Mouse (Mus musculus) neural tube, embryonic 13.5 days (tissue): ENCODE measurements at regions not wholly inside any gene's neighbourhood (a gene's known extent, or its start where the extent isn't known, plus 50 kb on each side); places are given as distances from the start of the nearest gene placed in this dataset.

ENCODE experiments used
- ATAC-seq: fragments of 200-750 bp; cut with Nextera tagmentation; 2 replicates; pipeline ENCODE4 v1.8.0; 2017; ENCODE audit warnings: low read depth, mild to moderate bottlenecking, moderate TSS enrichment, moderate library complexity
- H3K27ac ChIP-seq: fragments of 300-500 bp; sonication (generic); replicated peaks from 2 replicates; pipeline ENCODE4 v1.5.1; 2015; ENCODE audit warnings: moderate library complexity, mild to moderate bottlenecking, inconsistent platforms
- H3K27me3 ChIP-seq: fragments of 300-500 bp; sonication (generic); 2 replicates; pipeline ENCODE4 v1.6.1; 2015; ENCODE audit warnings: mild to moderate bottlenecking, inconsistent platforms
- H3K36me3 ChIP-seq: fragments of 300-500 bp; sonication (generic); 2 replicates; pipeline ENCODE4 v1.6.1; 2015; ENCODE audit warnings: mild to moderate bottlenecking, inconsistent platforms
- H3K4me1 ChIP-seq: fragments of 300-500 bp; sonication (generic); replicated peaks from 2 replicates; pipeline ENCODE4 v1.6.1; 2015; ENCODE audit warnings: inconsistent platforms
- H3K4me2 ChIP-seq: fragments of 300-500 bp; sonication (generic); 2 replicates; pipeline ENCODE4 v1.6.1; 2015; ENCODE audit warnings: inconsistent platforms, mild to moderate bottlenecking, moderate library complexity
- H3K4me3 ChIP-seq: fragments of 300-500 bp; sonication (generic); 2 replicates; pipeline ENCODE4 v1.5.1; 2015; ENCODE audit warnings: mild to moderate bottlenecking, inconsistent platforms
- H3K9ac ChIP-seq: fragments of 300-500 bp; sonication (generic); 2 replicates; pipeline ENCODE4 v1.6.1; 2015; ENCODE audit warnings: moderate library complexity, mild to moderate bottlenecking, inconsistent platforms
- H3K9me3 ChIP-seq: fragments of 300-500 bp; sonication (generic); 2 replicates; pipeline ENCODE4 v1.6.1; 2016; ENCODE audit warnings: inconsistent platforms
- WGBS: fragments of 180-500 bp; shearing (Covaris S2); methylation state at CpG from one replicate; pipeline ENCODE4 v1.1.7; 2015; 5-methylcytosine and 5-hydroxymethylcytosine counted together

GRCm38 (mm10) chr2:144123395-144124034, 90.7 kb downstream of the Banf2 start:
- H3K36me3 ChIP-seq: no peaks in the 10 kb centered on the region
- H3K9me3 ChIP-seq: no peaks in the 10 kb centered on the region
- no peak overlapping the region for H3K4me3 ChIP-seq
- H3K27me3 ChIP-seq: no peaks in the 10 kb centered on the region
- H3K9ac ChIP-seq: no peak overlapping the region
- ATAC-seq: no peak
- no peak overlapping the region for H3K27ac ChIP-seq
- H3K4me2 ChIP-seq: no peak overlapping the region
- H3K4me1 ChIP-seq: peaks cover 8% of the 10 kb centered on the region
- WGBS: 88% methylated on average over 8 of the region's 8 CpGs

- no peak overlapping the region for H3K9ac ChIP-seq
- ATAC-seq: peak; percentile 88
- peaks cover 8% of the 10 kb centered on the region for H3K4me1 ChIP-seq
- 0 out of 2 replicates have a peak overlapping the region, but pooled peaks have one; percentile 14 for H3K4me2 ChIP-seq
- H3K4me3 ChIP-seq: no peak overlapping the region
- no peaks in the 10 kb centered on the region for H3K9me3 ChIP-seq
- H3K27me3 ChIP-seq: no peaks in the 10 kb centered on the region
- peak overlapping the region; percentile 78 for H3K27ac ChIP-seq
- no peaks in the 10 kb centered on the region for H3K36me3 ChIP-seq
- 35% methylated on average over 13 of the region's 13 CpGs for WGBS
Observed at GRCm38 (mm10) chr2:144127082-144128037, 94.5 kb downstream of the Banf2 start.

- Histone ChIP-seq H3K27ac (0 out of 2 replicates have a peak overlapping the region, but pooled peaks have one; percentile 3), H3K36me3 (no peaks in the 10 kb centered on the region), H3K9ac (no peak overlapping the region), H3K4me1 (peaks cover 8% of the 10 kb centered on the region), H3K27me3 (no peaks in the 10 kb centered on the region), H3K4me2 (no peak overlapping the region), H3K4me3 (no peak overlapping the region), H3K9me3 (no peaks in the 10 kb centered on the region)
- ATAC-seq: peak; percentile 91
- 46% methylated on average over 3 of the region's 3 CpGs for WGBS
Observed at GRCm38 (mm10) chr2:144128038-144128402, 95.2 kb downstream of the Banf2 start.

GRCm38 (mm10) chr2:144128527-144128926, 95.7 kb downstream of the Banf2 start:
- Histone ChIP-seq H3K4me1 (peaks cover 8% of the 10 kb centered on the region), H3K27me3 (no peaks in the 10 kb centered on the region), H3K27ac (0 out of 2 replicates have a peak overlapping the region, but pooled peaks have one; percentile 3), H3K9ac (no peak overlapping the region), H3K4me3 (no peak overlapping the region), H3K9me3 (no peaks in the 10 kb centered on the region), H3K36me3 (no peaks in the 10 kb centered on the region), H3K4me2 (no peak overlapping the region)
- no peak for ATAC-seq
- WGBS: 76% methylated on average over 4 of the region's 4 CpGs

GRCm38 (mm10) chr2:144133806-144134574, 101.1 kb downstream of the Banf2 start:
- Histone ChIP-seq H3K27ac (no peak overlapping the region), H3K4me2 (no peak overlapping the region), H3K9ac (no peak overlapping the region), H3K4me3 (no peak overlapping the region), H3K27me3 (no peaks in the 10 kb centered on the region), H3K4me1 (no peaks in the 10 kb centered on the region), H3K9me3 (no peaks in the 10 kb centered on the region), H3K36me3 (no peaks in the 10 kb centered on the region)
- no peak for ATAC-seq
- WGBS: 57% methylated on average over 14 of the region's 14 CpGs

GRCm38 (mm10) chr2:144134575-144134958, 101.7 kb downstream of the Banf2 start:
- H3K9me3 ChIP-seq: no peaks in the 10 kb centered on the region
- H3K36me3 ChIP-seq: no peaks in the 10 kb centered on the region
- H3K4me3 ChIP-seq: no peak overlapping the region
- H3K4me2 ChIP-seq: no peak overlapping the region
- ATAC-seq: no peak
- no peak overlapping the region for H3K27ac ChIP-seq
- WGBS: 71% methylated on average over 9 of the region's 9 CpGs
- peaks cover 3% of the 10 kb centered on the region; the same call in 1 of the 2 replicates for H3K4me1 ChIP-seq
- H3K27me3 ChIP-seq: no peaks in the 10 kb centered on the region
- no peak overlapping the region for H3K9ac ChIP-seq

- WGBS: 90% methylated on average over 1 of the region's 1 CpGs
- no peak overlapping the region for H3K9ac ChIP-seq
- no peak overlapping the region for H3K4me2 ChIP-seq
- no peaks in the 10 kb centered on the region for H3K27me3 ChIP-seq
- H3K4me1 ChIP-seq: peaks cover 4% of the 10 kb centered on the region; the same call in 1 of the 2 replicates
- no peak overlapping the region for H3K4me3 ChIP-seq
- no peaks in the 10 kb centered on the region for H3K9me3 ChIP-seq
- ATAC-seq: no peak
- no peaks in the 10 kb centered on the region for H3K36me3 ChIP-seq
- no peak overlapping the region for H3K27ac ChIP-seq
Observed at GRCm38 (mm10) chr2:144135586-144135985, 102.7 kb downstream of the Banf2 start.

- Histone ChIP-seq H3K4me1 (peaks cover 4% of the 10 kb centered on the region; the same call in 1 of the 2 replicates), H3K27me3 (no peaks in the 10 kb centered on the region), H3K4me3 (no peak overlapping the region), H3K27ac (no peak overlapping the region), H3K9me3 (no peaks in the 10 kb centered on the region), H3K9ac (no peak overlapping the region), H3K36me3 (no peaks in the 10 kb centered on the region), H3K4me2 (no peak overlapping the region)
- 89% methylated on average over 9 of the region's 9 CpGs for WGBS
- ATAC-seq: no peak
Observed at GRCm38 (mm10) chr2:144143620-144144384, 110.9 kb downstream of the Banf2 start.

- H3K27me3 ChIP-seq: no peaks in the 10 kb centered on the region
- no peak overlapping the region for H3K4me2 ChIP-seq
- H3K9ac ChIP-seq: no peak overlapping the region
- H3K36me3 ChIP-seq: no peaks in the 10 kb centered on the region
- no peaks in the 10 kb centered on the region for H3K4me1 ChIP-seq
- no peaks in the 10 kb centered on the region for H3K9me3 ChIP-seq
- no peak for ATAC-seq
- H3K4me3 ChIP-seq: no peak overlapping the region
- no peak overlapping the region for H3K27ac ChIP-seq
- WGBS: 83% methylated on average over 5 of the region's 5 CpGs
Observed at GRCm38 (mm10) chr2:144144486-144145136, 111.8 kb downstream of the Banf2 start.

GRCm38 (mm10) chr2:144156456-144157211, 113.8 kb upstream of the Mgme1 start:
- whole genome bisulfite sequencing: 37% methylated on average over 7 of the region's 7 CpGs
- no peak overlapping the region for H3K27ac ChIP-seq
- H3K27me3 ChIP-seq: peaks cover 11% of the 10 kb centered on the region; the same call in 1 of the 2 replicates
- H3K9ac ChIP-seq: no peak overlapping the region
- H3K4me2 ChIP-seq: no peak overlapping the region
- peaks cover 20% of the 10 kb centered on the region for H3K4me1 ChIP-seq
- no peaks in the 10 kb centered on the region for H3K9me3 ChIP-seq
- H3K36me3 ChIP-seq: no peaks in the 10 kb centered on the region
- no peak overlapping the region for H3K4me3 ChIP-seq
- no peak for ATAC-seq
